Mouse (Mus musculus) E14TG2a.4 (cell line): ENCODE data around the gene Hspa12a.

ENCODE experiments used
- CTCF ChIP-seq: conservative IDR thresholded peaks from 2 replicates; pipeline ENCODE4 v1.5.1; 2014; ENCODE audit warnings: low read length
- POU5F1 ChIP-seq: IDR thresholded peaks from 2 replicates; pipeline ENCODE4 v1.6.1; 2014; ENCODE audit warnings: low read length, borderline replicate concordance

- TF ChIP-seq CTCF = no peak
- no peak for TF ChIP-seq POU5F1
Measured at GRCm38 (mm10) chr19:58860255-58861173, 82.9 kb downstream of the Hspa12a start.
